Mouse (Mus musculus) midbrain, postnatal 0 days (tissue): ENCODE results near the gene Sdsl. TPM values are rescaled to one million over a fixed set of nuclear protein-coding genes. Genes with fewer than 3 reads are reported as not detected.

ENCODE experiments used
- ATAC-seq: fragments of 200-750 bp; cut with Nextera tagmentation; 2 replicates; pipeline ENCODE4 v1.8.0; 2017; ENCODE audit warnings: moderate number of reproducible peaks, mild to moderate bottlenecking, moderate TSS enrichment, moderate library complexity; ENCODE audit not compliant: low FRiP score
- DNase-seq: peaks from one replicate; pipeline ENCODE4 v3.0.0-alpha.2; 2015; ENCODE audit warnings: low spot score
- H3K27ac ChIP-seq: fragments of 300-500 bp; sonication (generic); 2 replicates; pipeline ENCODE4 v1.5.1; 2014; ENCODE audit warnings: low read depth, mild to moderate bottlenecking, low read length, mixed read lengths
- H3K27me3 ChIP-seq: fragments of 300-500 bp; sonication (generic); 2 replicates; pipeline ENCODE4 v1.6.1; 2014; ENCODE audit warnings: low read length, control low read depth, mixed read lengths; ENCODE audit not compliant: insufficient read depth
- H3K36me3 ChIP-seq: fragments of 300-500 bp; sonication (generic); 2 replicates; pipeline ENCODE4 v1.6.1; 2014; ENCODE audit warnings: low read length, control low read depth, mixed read lengths; ENCODE audit not compliant: insufficient read depth
- H3K4me1 ChIP-seq: fragments of 300-500 bp; sonication (generic); 2 replicates; pipeline ENCODE4 v1.6.1; 2014; ENCODE audit warnings: mild to moderate bottlenecking, control low read depth, antibody characterized with exemption, low read length, mixed read lengths; ENCODE audit not compliant: insufficient read depth
- H3K4me2 ChIP-seq: fragments of 300-500 bp; sonication (generic); 2 replicates; pipeline ENCODE4 v1.6.1; 2014; ENCODE audit warnings: low read depth, mild to moderate bottlenecking, low read length, mixed read lengths; ENCODE audit not compliant: poor library complexity, severe bottlenecking
- H3K4me3 ChIP-seq: fragments of 300-500 bp; sonication (generic); 2 replicates; pipeline ENCODE4 v1.5.1; 2014; ENCODE audit warnings: low read depth, mild to moderate bottlenecking, low read length, moderate library complexity
- H3K9ac ChIP-seq: fragments of 300-500 bp; sonication (generic); replicated peaks from 2 replicates; pipeline ENCODE4 v1.6.1; 2014; ENCODE audit warnings: mild to moderate bottlenecking, low read length, moderate library complexity, mixed read lengths; ENCODE audit not compliant: poor library complexity, severe bottlenecking
- H3K9me3 ChIP-seq: fragments of 300-500 bp; sonication (generic); 2 replicates; pipeline ENCODE4 v1.6.1; 2016; ENCODE audit warnings: low read length, control low read depth
- CTCF ChIP-seq: IDR thresholded peaks from 2 replicates; pipeline ENCODE4 v1.5.1; 2016; ENCODE audit warnings: antibody characterized with exemption, mild to moderate bottlenecking
- WGBS: fragments of 180-500 bp; shearing (Covaris S2); extraction: QIAGEN DNeasy Blood & Tissue Kit; methylation state at CpG from one replicate; pipeline ENCODE4 v1.1.7; 2014; 5-methylcytosine and 5-hydroxymethylcytosine counted together
- polyA plus RNA-seq: library from polyadenylated mRNA; unstranded; fragments of >200 nt; fragmentation: Nextera tagmentation; extraction: Ambion mirVana; gene quantifications from 2 replicates; pipeline ENCODE4 v1.2.1, GENCODE M21; 2015
- total RNA-seq: library from RNA; depleted of rRNA; stranded (reverse); fragments of >200 nt; gene quantifications from 2 replicates; pipeline ENCODE4 v1.2.3, GENCODE M21; 2014

Gene Sdsl
- total and polyA plus RNA-seq, 2 experiments from 2014 or later = 4.4 to 6.0 TPM

GRCm38 (mm10) chr5:120436885-120437495 lies 35.6 kb downstream of the Sdsl start:
- no peaks in the 10 kb centered on the region for H3K36me3 ChIP-seq
- peaks cover 34% of the 10 kb centered on the region for H3K27me3 ChIP-seq
- H3K4me2 ChIP-seq = peak overlapping the region; percentile 54
- peak overlapping the region; percentile 73 for H3K9ac ChIP-seq
- ATAC-seq (no peak), DNase-seq (no peak)
- no peak for TF ChIP-seq CTCF
- H3K27ac ChIP-seq = peak overlapping the region; percentile 80
- no peaks in the 10 kb centered on the region for H3K9me3 ChIP-seq
- no peaks in the 10 kb centered on the region; the same call in 1 of the 2 replicates for H3K4me1 ChIP-seq
- 2% methylated on average over 18 of the region's 18 CpGs for WGBS
- H3K4me3 ChIP-seq = peak overlapping the region; percentile 37

GRCm38 (mm10) chr5:120435731-120436501 lies 36.7 kb downstream of the Sdsl start:
- under 1% methylated on average over 43 of the region's 47 CpGs for WGBS
- DNase-seq (no peak), ATAC-seq (no peak)
- peak overlapping the region; percentile 80 for H3K27ac ChIP-seq
- no peaks in the 10 kb centered on the region for H3K9me3 ChIP-seq
- TF ChIP-seq CTCF = no peak
- peaks cover 38% of the 10 kb centered on the region for H3K27me3 ChIP-seq
- H3K36me3 ChIP-seq = no peaks in the 10 kb centered on the region
- peak overlapping the region; percentile 71 for H3K9ac ChIP-seq
- H3K4me3 ChIP-seq = peak overlapping the region; percentile 51
- H3K4me1 ChIP-seq = no peaks in the 10 kb centered on the region; the same call in 1 of the 2 replicates
- peak overlapping the region; percentile 54 for H3K4me2 ChIP-seq

- H3K9me3 ChIP-seq = no peaks in the 10 kb centered on the region
- H3K36me3 ChIP-seq = no peaks in the 10 kb centered on the region
- peak overlapping the region; percentile 71 for H3K9ac ChIP-seq
- no peaks in the 10 kb centered on the region; the same call in 1 of the 2 replicates for H3K4me1 ChIP-seq
- peak overlapping the region; percentile 80 for H3K27ac ChIP-seq
- no peak for TF ChIP-seq CTCF
- WGBS = 1% methylated on average over 44 of the region's 44 CpGs
- peak overlapping the region; percentile 54 for H3K4me2 ChIP-seq
- ATAC-seq (no peak), DNase-seq (no peak)
- H3K4me3 ChIP-seq = peak overlapping the region; percentile 51
- peaks cover 41% of the 10 kb centered on the region for H3K27me3 ChIP-seq
Observed at GRCm38 (mm10) chr5:120435006-120435681, 37.5 kb downstream of the Sdsl start.

- H3K4me2 ChIP-seq = peak overlapping the region; percentile 54
- H3K27ac ChIP-seq = peak overlapping the region; percentile 80
- TF ChIP-seq CTCF = no peak
- ATAC-seq = no peak
- peaks cover 49% of the 10 kb centered on the region for H3K27me3 ChIP-seq
- H3K9ac ChIP-seq = peak overlapping the region; percentile 71
- no peaks in the 10 kb centered on the region for H3K9me3 ChIP-seq
- no peak for DNase-seq
- WGBS = 4% methylated on average over 21 of the region's 21 CpGs
- H3K36me3 ChIP-seq = no peaks in the 10 kb centered on the region
- no peaks in the 10 kb centered on the region for H3K4me1 ChIP-seq
- peak overlapping the region; percentile 51 for H3K4me3 ChIP-seq
Observed at GRCm38 (mm10) chr5:120434231-120434735, 38.3 kb downstream of the Sdsl start.

- Histone ChIP-seq H3K4me1 (no peaks in the 10 kb centered on the region), H3K27me3 (peaks cover 46% of the 10 kb centered on the region), H3K36me3 (no peaks in the 10 kb centered on the region), H3K4me3 (peak overlapping the region; percentile 51), H3K27ac (peak overlapping the region; percentile 80), H3K9ac (peak overlapping the region; percentile 71), H3K9me3 (no peaks in the 10 kb centered on the region), H3K4me2 (peak overlapping the region; percentile 54)
- WGBS = under 1% methylated on average over 13 of the region's 13 CpGs
- ATAC-seq (no peak), DNase-seq (no peak)
- TF ChIP-seq CTCF = no peak
Observed at GRCm38 (mm10) chr5:120433135-120433760, 39.4 kb downstream of the Sdsl start.
